Mouse (Mus musculus) hindbrain, embryonic 10.5 days (tissue): ENCODE data around the gene Olfr313. TPM values are rescaled to one million over a fixed set of nuclear protein-coding genes. Genes with fewer than 3 reads are reported as not detected.
"Not testable (repeated sequence)": the region's sequence is repeated elsewhere in the genome, so short reads cannot be mapped to it uniquely, and the experiment has no call there.

Source experiments
- DNase-seq: peaks from one replicate; pipeline ENCODE4 v3.0.0-alpha.2; 2017; ENCODE audit warnings: low spot score
- H3K27ac ChIP-seq: fragments of 300-500 bp; sonication (generic); 2 replicates; pipeline ENCODE4 v1.5.1; 2016; ENCODE audit warnings: mild to moderate bottlenecking, moderate library complexity
- H3K27me3 ChIP-seq: fragments of 300-500 bp; sonication (generic); 2 replicates; pipeline ENCODE4 v1.6.1; 2016; ENCODE audit warnings: mild to moderate bottlenecking; ENCODE audit not compliant: poor library complexity, insufficient read depth, severe bottlenecking
- H3K36me3 ChIP-seq: fragments of 300-500 bp; sonication (generic); 2 replicates; pipeline ENCODE4 v1.6.1; 2016; ENCODE audit warnings: mild to moderate bottlenecking, moderate library complexity
- H3K4me1 ChIP-seq: fragments of 300-500 bp; sonication (generic); replicated peaks from 2 replicates; pipeline ENCODE4 v1.6.1; 2016; ENCODE audit warnings: mild to moderate bottlenecking
- H3K4me3 ChIP-seq: fragments of 300-500 bp; sonication (generic); 2 replicates; pipeline ENCODE4 v1.5.1; 2016; ENCODE audit warnings: mild to moderate bottlenecking, moderate library complexity
- H3K9me3 ChIP-seq: fragments of 300-500 bp; sonication (generic); 2 replicates; pipeline ENCODE4 v1.6.1; 2016; ENCODE audit warnings: mild to moderate bottlenecking, moderate library complexity
- WGBS: fragments of 180-500 bp; shearing (Covaris S2); methylation state at CpG from one replicate; pipeline ENCODE4 v1.1.7; 2016; 5-methylcytosine and 5-hydroxymethylcytosine counted together
- polyA plus RNA-seq: library from polyadenylated mRNA; unstranded; fragments of >200 nt; fragmentation: Nextera tagmentation; extraction: Ambion mirVana; gene quantifications from 2 replicates; pipeline ENCODE4 v1.2.1, GENCODE M21; 2016

Gene Olfr313
- polyA plus RNA-seq, 1 experiment from 2014 or later, result not detected

DNA sequence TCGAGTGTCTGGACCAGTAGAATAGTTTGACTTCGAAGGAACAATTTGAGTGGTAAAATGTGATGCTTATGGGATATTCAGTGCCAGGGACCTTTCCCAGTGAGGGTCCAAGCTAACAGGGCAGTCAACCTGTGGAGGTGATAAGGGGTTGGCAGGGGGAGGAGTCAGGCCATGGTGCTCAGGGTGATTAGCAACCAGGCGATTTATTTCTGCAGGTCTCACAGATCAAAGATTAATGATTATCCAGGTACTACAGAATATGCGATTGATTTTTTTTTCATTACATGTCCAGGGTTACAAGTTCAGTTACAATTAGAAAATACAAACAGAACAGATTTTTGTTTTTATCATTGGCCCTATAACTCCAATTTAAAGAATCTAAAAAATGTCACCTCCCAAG is 10.9 kb upstream of the Olfr313 start:
- Histone ChIP-seq H3K36me3 (no peaks in the 10 kb centered on the region), H3K27ac (no peak overlapping the region), H3K4me1 (peaks cover 16% of the 10 kb centered on the region), H3K27me3 (no peaks in the 10 kb centered on the region), H3K4me3 (no peak overlapping the region), H3K9me3 (no peaks in the 10 kb centered on the region)
- 81% methylated on average over 4 of the region's 4 CpGs for WGBS
- no peak for DNase-seq

DNA sequence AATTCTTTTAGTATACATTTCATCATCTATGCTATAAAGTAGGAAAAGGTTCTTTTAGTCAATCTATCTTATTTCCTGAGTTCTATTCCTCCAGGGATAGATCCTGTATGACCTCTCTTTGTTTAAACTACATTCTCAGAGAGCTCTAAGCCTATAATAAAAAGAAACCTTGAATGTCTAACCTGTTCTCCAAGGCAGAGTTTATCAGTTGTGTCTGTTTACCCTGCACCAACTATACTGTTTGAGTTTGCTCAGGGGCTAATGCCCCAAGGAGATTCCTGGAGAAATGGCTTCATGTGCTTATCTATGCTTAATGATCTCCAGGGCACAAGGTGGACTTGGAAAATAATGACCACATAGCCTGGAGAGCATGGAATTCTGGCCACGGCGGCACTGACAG is 10.4 kb upstream of the Olfr313 start:
- no peaks in the 10 kb centered on the region for H3K36me3 ChIP-seq
- DNase-seq, result no peak
- no peak overlapping the region for H3K4me3 ChIP-seq
- H3K27me3 ChIP-seq, result no peaks in the 10 kb centered on the region
- no peak overlapping the region for H3K27ac ChIP-seq
- no peaks in the 10 kb centered on the region for H3K9me3 ChIP-seq
- 93% methylated on average over 2 of the region's 2 CpGs for WGBS
- peaks cover 16% of the 10 kb centered on the region for H3K4me1 ChIP-seq

- Histone ChIP-seq H3K27ac (no peak overlapping the region), H3K27me3 (no peaks in the 10 kb centered on the region), H3K4me3 (no peak overlapping the region), H3K9me3 (no peaks in the 10 kb centered on the region), H3K36me3 (no peaks in the 10 kb centered on the region), H3K4me1 (no peaks in the 10 kb centered on the region)
- 2% methylated on average over 1 of the region's 1 CpGs for WGBS
- DNase-seq, result no peak
Observed at GRCm38 (mm10) chr11:58812001-58812400, 2.8 kb upstream of the Olfr313 start.

GRCm38 (mm10) chr11:58815676-58816075 is 876 bp downstream of the Olfr313 start:
- H3K4me1 ChIP-seq, result no peaks in the 10 kb centered on the region
- no peaks in the 10 kb centered on the region for H3K9me3 ChIP-seq
- H3K27me3 ChIP-seq, result no peaks in the 10 kb centered on the region
- H3K4me3 ChIP-seq, result no peak overlapping the region
- no peaks in the 10 kb centered on the region for H3K36me3 ChIP-seq
- no peak for DNase-seq
- H3K27ac ChIP-seq, result no peak overlapping the region
- WGBS, result 82% methylated on average over 1 of the region's 1 CpGs

DNA sequence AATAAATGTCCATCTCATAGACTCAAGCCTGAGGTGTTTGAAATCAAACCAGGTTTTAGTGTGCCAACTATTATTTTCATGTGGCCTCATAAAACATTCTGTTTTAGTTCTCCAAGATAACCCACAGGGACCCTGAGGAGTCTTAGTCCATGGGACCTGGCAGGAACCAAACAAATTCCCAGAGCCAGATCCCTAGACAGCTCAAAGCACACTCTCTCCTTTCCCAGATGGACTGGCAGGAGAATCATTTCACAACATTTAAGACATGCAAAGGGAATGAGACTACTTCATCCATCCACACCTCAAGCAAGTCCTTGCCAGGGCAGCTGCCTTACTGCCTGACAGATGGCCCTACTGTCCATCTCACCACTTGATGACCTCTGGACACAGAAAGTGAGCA is 14.1 kb downstream of the Olfr313 start, which contains the start of gene Olfr312:
Gene Olfr312 (plus strand): TSS at position 301 of the 400 bp plus-strand sequence.
- not testable (repeated sequence) for DNase-seq, H3K4me1 ChIP-seq, H3K27me3 ChIP-seq, H3K27ac ChIP-seq, H3K36me3 ChIP-seq, H3K9me3 ChIP-seq, H3K4me3 ChIP-seq

GRCm38 (mm10) chr11:58829764-58830163 is 15.0 kb downstream of the Olfr313 start:
- 90% methylated on average over 3 of the region's 3 CpGs for WGBS
- H3K27me3 ChIP-seq, result no peaks in the 10 kb centered on the region
- H3K36me3 ChIP-seq, result no peaks in the 10 kb centered on the region
- H3K27ac ChIP-seq, result no peak overlapping the region
- no peak for DNase-seq
- H3K4me3 ChIP-seq, result no peak overlapping the region
- H3K9me3 ChIP-seq, result no peaks in the 10 kb centered on the region
- no peaks in the 10 kb centered on the region for H3K4me1 ChIP-seq

- not testable (repeated sequence) for H3K9me3 ChIP-seq, H3K4me1 ChIP-seq, H3K27me3 ChIP-seq, H3K4me3 ChIP-seq, H3K36me3 ChIP-seq, H3K27ac ChIP-seq, DNase-seq
- 81% methylated on average over 3 of the region's 3 CpGs for WGBS
Observed at GRCm38 (mm10) chr11:58832541-58832940, 17.7 kb downstream of the Olfr313 start.

GRCm38 (mm10) chr11:58838951-58839350 is 24.2 kb downstream of the Olfr313 start, which contains the start of gene Olfr311:
Olfr311 (plus strand) TSS chr11:58839251.
- not testable (repeated sequence) for H3K9me3 ChIP-seq, H3K27me3 ChIP-seq, DNase-seq, H3K36me3 ChIP-seq, H3K27ac ChIP-seq, H3K4me3 ChIP-seq, H3K4me1 ChIP-seq

GRCm38 (mm10) chr11:58846919-58847461 is 32.2 kb downstream of the Olfr313 start, which contains the start of gene Gm12258:
Gm12258 (plus strand) TSS chr11:58847158.
- Histone ChIP-seq H3K9me3 (no peaks in the 10 kb centered on the region; the same call in 1 of the 2 replicates), H3K36me3 (peaks cover 32% of the 10 kb centered on the region), H3K27ac (peak within 1 kb of the TSS; percentile 88), H3K4me1 (peaks cover 12% of the 10 kb centered on the region), H3K27me3 (no peaks in the 10 kb centered on the region), H3K4me3 (peak within 1 kb of the TSS; percentile 83)
- under 1% methylated on average over 24 of the region's 24 CpGs for WGBS
- peak; percentile 87 for DNase-seq

GRCm38 (mm10) chr11:58847636-58848035 is 32.8 kb downstream of the Olfr313 start:
- H3K27me3 ChIP-seq, result no peaks in the 10 kb centered on the region

DNA sequence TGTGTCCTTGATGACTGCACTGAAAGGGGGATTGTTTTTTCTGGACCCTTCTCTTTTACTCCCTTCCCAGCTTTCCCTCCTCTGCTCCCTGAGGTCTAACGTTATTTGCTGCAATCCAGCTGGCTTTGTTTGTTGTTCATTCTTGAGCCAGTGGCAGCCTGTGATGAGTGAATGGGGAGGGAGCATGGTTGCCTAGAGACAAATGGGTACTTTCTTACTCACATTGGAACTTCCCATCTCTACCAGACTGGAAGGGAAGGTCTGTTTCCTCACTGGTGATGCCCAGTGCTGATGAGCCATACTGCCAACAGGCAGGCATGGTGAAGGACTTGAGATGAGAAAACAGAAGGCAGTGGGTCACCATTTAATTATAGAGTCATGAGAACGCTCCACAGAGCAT is 34.9 kb downstream of the Olfr313 start:
- Histone ChIP-seq H3K4me3 (no peak overlapping the region), H3K4me1 (peaks cover 12% of the 10 kb centered on the region), H3K9me3 (no peaks in the 10 kb centered on the region; the same call in 1 of the 2 replicates), H3K27me3 (no peaks in the 10 kb centered on the region), H3K36me3 (peaks cover 49% of the 10 kb centered on the region), H3K27ac (no peak overlapping the region)
- WGBS, result 62% methylated on average over 2 of the region's 2 CpGs
- no peak for DNase-seq

More at GRCm38 (mm10) chr11:58847636-58848035, 32.8 kb downstream of the Olfr313 start:
- H3K4me3 ChIP-seq, result peak overlapping the region; percentile 83
- no peak for DNase-seq
- peak overlapping the region; percentile 88 for H3K27ac ChIP-seq
- 46% methylated on average over 9 of the region's 9 CpGs for WGBS
- peaks cover 12% of the 10 kb centered on the region for H3K4me1 ChIP-seq
- no peaks in the 10 kb centered on the region; the same call in 1 of the 2 replicates for H3K9me3 ChIP-seq
- H3K36me3 ChIP-seq, result peaks cover 38% of the 10 kb centered on the region

DNA sequence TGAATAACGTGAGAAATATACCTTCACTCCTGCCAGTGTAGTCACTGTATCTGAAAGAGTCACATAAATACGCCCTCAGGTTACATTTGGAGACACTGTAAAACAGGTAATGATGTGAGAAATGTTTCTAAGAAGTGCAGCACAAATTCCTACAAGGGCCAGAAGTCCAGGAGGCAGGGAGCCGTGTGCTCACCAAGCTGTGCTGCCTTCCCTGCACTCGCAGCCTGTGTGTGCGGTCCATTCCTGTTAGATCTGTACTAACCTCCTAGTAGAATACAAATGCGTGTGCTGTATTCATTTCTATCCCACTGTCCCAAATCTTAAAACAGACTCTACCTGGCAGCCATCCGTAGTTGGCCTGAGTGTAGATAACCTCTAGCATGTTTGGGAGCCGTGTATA is 45.9 kb downstream of the Olfr313 start:
- peaks cover 28% of the 10 kb centered on the region for H3K9me3 ChIP-seq
- DNase-seq, result no peak
- H3K4me3 ChIP-seq, result no peak overlapping the region
- no peaks in the 10 kb centered on the region for H3K27me3 ChIP-seq
- no peak overlapping the region for H3K27ac ChIP-seq
- H3K36me3 ChIP-seq, result peaks cover 57% of the 10 kb centered on the region
- no peaks in the 10 kb centered on the region for H3K4me1 ChIP-seq
- WGBS, result 95% methylated on average over 8 of the region's 8 CpGs

DNA sequence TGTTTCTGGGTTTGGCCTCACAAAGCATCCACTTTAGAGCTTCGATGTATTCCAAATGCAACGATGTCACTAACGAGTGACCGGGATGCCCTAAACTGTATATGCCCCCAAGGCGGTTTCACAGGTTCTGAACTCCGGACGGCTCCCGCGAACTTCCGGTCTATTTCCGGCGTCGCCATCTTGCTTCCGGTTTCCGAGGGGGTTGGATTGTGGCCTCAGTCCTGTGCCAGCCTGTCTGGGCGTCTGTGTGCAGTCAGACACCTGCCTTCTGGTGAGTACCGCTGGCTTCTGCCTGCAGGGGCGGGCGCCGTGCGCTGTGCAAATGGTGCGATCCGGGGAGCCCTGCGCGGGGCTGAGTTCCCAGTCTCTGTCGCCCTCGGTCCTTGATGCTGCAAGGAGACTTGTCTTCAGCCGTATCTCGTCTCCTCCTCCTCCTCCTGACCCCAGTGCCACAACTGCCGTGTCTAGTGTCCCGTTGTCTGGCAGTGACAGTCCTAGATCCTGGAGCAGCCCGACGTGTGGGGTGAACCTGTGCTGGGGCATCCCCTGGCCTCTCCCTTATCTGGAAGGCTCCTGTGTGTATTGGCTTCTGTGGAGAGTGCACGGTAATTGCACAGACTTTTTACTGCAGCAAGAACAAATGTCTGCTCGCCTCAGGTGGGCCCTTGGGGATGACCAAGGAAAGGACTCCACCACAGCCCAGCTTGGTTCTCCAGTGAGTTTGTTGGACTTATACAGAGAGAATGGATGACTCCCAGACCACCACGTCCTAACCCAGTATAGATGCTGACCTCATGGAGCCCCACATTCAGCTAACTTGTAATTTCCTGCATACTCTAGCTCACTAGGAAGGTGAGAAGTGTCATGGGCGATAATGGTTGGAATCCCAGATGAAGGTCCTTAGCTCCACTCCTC is 52.5 kb downstream of the Olfr313 start, which contains the start of gene 2810021J22Rik:
Gene 2810021J22Rik (plus strand): TSS at position 178 of the 915 bp plus-strand sequence.
- peak; percentile 86 for DNase-seq
- Histone ChIP-seq H3K4me3 (peak within 1 kb of the TSS; percentile 76), H3K9me3 (no peaks in the 10 kb centered on the region), H3K36me3 (peaks cover 32% of the 10 kb centered on the region), H3K27ac (peak within 1 kb of the TSS; percentile 93), H3K4me1 (peaks cover 12% of the 10 kb centered on the region), H3K27me3 (no peaks in the 10 kb centered on the region)
- 5% methylated on average over 37 of the region's 37 CpGs for WGBS
